Mouse (Mus musculus): ENCODE measurements at regions not wholly inside any gene's neighbourhood (a gene's known extent, or its start where the extent isn't known, plus 50 kb on each side); places are given as distances from the start of the nearest gene placed in this dataset.

- no peak for DNase-seq (ENCODE audit: low spot score in 2 of 2)
Observed at GRCm38 (mm10) chr10:126169095-126169873, 203.3 kb downstream of the Lrig3 start.

GRCm38 (mm10) chr10:126169874-126170163 lies 203.9 kb downstream of the Lrig3 start:
- intact Hi-C loops (cut with DNase I): no loop called here
- DNase-seq (ENCODE audit: low spot score in 2 of 2): no peak

More at GRCm38 (mm10) chr10:126169095-126169873, 203.3 kb downstream of the Lrig3 start:
- intact Hi-C loops (cut with DNase I): no loop called here

GRCm38 (mm10) chr10:126176759-126177473 lies 210.9 kb downstream of the Lrig3 start:
- DNase-seq (ENCODE audit: low spot score in 2 of 2): no peak
- intact Hi-C loops (cut with DNase I): no loop called here

- no peak for DNase-seq (ENCODE audit: low spot score in 2 of 2)
- intact Hi-C loops (cut with DNase I): no loop called here
Observed at GRCm38 (mm10) chr10:126182386-126182785, 216.4 kb downstream of the Lrig3 start.

- intact Hi-C loops (cut with DNase I): no loop called here
- no peak for DNase-seq (ENCODE audit: low spot score in 2 of 2)
Observed at GRCm38 (mm10) chr10:126183961-126184360, 218.0 kb downstream of the Lrig3 start.

GRCm38 (mm10) chr10:126185410-126185809 lies 219.4 kb downstream of the Lrig3 start:
- intact Hi-C loops (cut with DNase I): no loop called here
- no peak for DNase-seq (ENCODE audit: low spot score in 2 of 2)

- intact Hi-C loops (cut with DNase I): no loop called here
- DNase-seq (ENCODE audit: low spot score in 2 of 2): no peak
Observed at GRCm38 (mm10) chr10:126186086-126186485, 220.1 kb downstream of the Lrig3 start.

- DNase-seq (ENCODE audit: low spot score in 2 of 2): no peak
- intact Hi-C loops (cut with DNase I): no loop called here
Observed at GRCm38 (mm10) chr10:126189001-126189400, 223.0 kb downstream of the Lrig3 start.
